Mouse (Mus musculus) heart, postnatal 0 days (tissue): ENCODE results near the gene Uckl1. TPM values are rescaled to one million over a fixed set of nuclear protein-coding genes. Genes with fewer than 3 reads are reported as not detected.

Experiments used
- ATAC-seq: fragments of 200-750 bp; cut with Nextera tagmentation; 2 replicates; pipeline ENCODE4 v1.8.0; 2017; ENCODE audit warnings: low read depth, moderate number of reproducible peaks, moderate library complexity; ENCODE audit not compliant: insufficient read depth
- DNase-seq: peaks from one replicate; pipeline ENCODE4 v3.0.0-alpha.2; 2016; ENCODE audit warnings: low spot score
- H3K27ac ChIP-seq: fragments of 300-500 bp; sonication (generic); 2 replicates; pipeline ENCODE4 v1.5.1; 2014; ENCODE audit warnings: low read depth, mild to moderate bottlenecking
- H3K27me3 ChIP-seq: fragments of 300-500 bp; sonication (generic); 2 replicates; pipeline ENCODE4 v1.6.1; 2014; ENCODE audit warnings: low read length, mixed read lengths; ENCODE audit not compliant: control insufficient read depth, insufficient read depth
- H3K36me3 ChIP-seq: fragments of 300-500 bp; sonication (generic); replicated peaks from 2 replicates; pipeline ENCODE4 v1.6.1; 2014; ENCODE audit warnings: low read length, mixed read lengths; ENCODE audit not compliant: control insufficient read depth, insufficient read depth
- H3K4me1 ChIP-seq: fragments of 300-500 bp; sonication (generic); 2 replicates; pipeline ENCODE4 v1.6.1; 2014; ENCODE audit warnings: antibody characterized with exemption; ENCODE audit not compliant: control insufficient read depth, insufficient read depth
- H3K4me2 ChIP-seq: fragments of 300-500 bp; sonication (generic); 2 replicates; pipeline ENCODE4 v1.6.1; 2014; ENCODE audit warnings: low read depth, mild to moderate bottlenecking, low read length, moderate library complexity
- H3K4me3 ChIP-seq: fragments of 300-500 bp; sonication (generic); 2 replicates; pipeline ENCODE4 v1.5.1; 2014; ENCODE audit warnings: low read depth, low read length
- H3K9ac ChIP-seq: fragments of 300-500 bp; sonication (generic); replicated peaks from 2 replicates; pipeline ENCODE4 v1.6.1; 2014; ENCODE audit warnings: low read depth, low read length, mixed read lengths
- H3K9me3 ChIP-seq: fragments of 300-500 bp; sonication (generic); replicated peaks from 2 replicates; pipeline ENCODE4 v1.6.1; 2016; ENCODE audit warnings: low read length; ENCODE audit not compliant: control insufficient read depth
- CTCF ChIP-seq: IDR thresholded peaks from 2 replicates; pipeline ENCODE4 v1.5.1; 2016; ENCODE audit warnings: antibody characterized with exemption, control low read depth, low read depth
- EP300 ChIP-seq: IDR thresholded peaks from 2 replicates; pipeline ENCODE4 v1.6.1; 2016; ENCODE audit warnings: antibody characterized with exemption, low read depth
- WGBS: fragments of 180-500 bp; shearing (Covaris S2); extraction: QIAGEN DNeasy Blood & Tissue Kit; methylation state at CpG from one replicate; pipeline ENCODE4 v1.1.7; 2014; 5-methylcytosine and 5-hydroxymethylcytosine counted together
- polyA plus RNA-seq: library from polyadenylated mRNA; unstranded; fragments of >200 nt; fragmentation: Nextera tagmentation; extraction: Ambion mirVana; gene quantifications from 2 replicates; pipeline ENCODE4 v1.2.1, GENCODE M21; 2015
- total RNA-seq: library from RNA; depleted of rRNA; stranded (reverse); fragments of >200 nt; gene quantifications from 2 replicates; pipeline ENCODE4 v1.2.3, GENCODE M21; 2014; ENCODE audit warnings: low replicate concordance

The Uckl1 gene
- total and polyA plus RNA-seq, 2 experiments from 2014 or later: 59.3 to 156 TPM

- Histone ChIP-seq H3K4me3 (no peak overlapping the region), H3K27me3 (no peaks in the 10 kb centered on the region), H3K36me3 (peaks cover 60% of the 10 kb centered on the region), H3K4me2 (no peak overlapping the region), H3K9ac (no peak overlapping the region), H3K4me1 (peaks cover 11% of the 10 kb centered on the region), H3K9me3 (no peaks in the 10 kb centered on the region), H3K27ac (no peak overlapping the region)
- DNase-seq: no peak
- TF ChIP-seq EP300: no peak
- no peak for TF ChIP-seq CTCF
- 78% methylated on average over 6 of the region's 6 CpGs for WGBS
- ATAC-seq: no peak
Observed at GRCm38 (mm10) chr2:181587796-181588195, 3.1 kb upstream of the Uckl1 start.

GRCm38 (mm10) chr2:181586124-181586523, 1.4 kb upstream of the Uckl1 start:
- Histone ChIP-seq H3K9me3 (no peaks in the 10 kb centered on the region), H3K36me3 (peaks cover 60% of the 10 kb centered on the region), H3K9ac (no peak overlapping the region), H3K4me1 (0 out of 2 replicates have a peak, but pooled peaks cover 1% of the 10 kb centered on the region), H3K4me3 (no peak overlapping the region), H3K27me3 (no peaks in the 10 kb centered on the region), H3K4me2 (no peak overlapping the region), H3K27ac (no peak overlapping the region)
- TF ChIP-seq CTCF (no peak), EP300 (no peak)
- ATAC-seq: no peak
- 91% methylated on average over 3 of the region's 3 CpGs for WGBS
- DNase-seq: no peak

DNA sequence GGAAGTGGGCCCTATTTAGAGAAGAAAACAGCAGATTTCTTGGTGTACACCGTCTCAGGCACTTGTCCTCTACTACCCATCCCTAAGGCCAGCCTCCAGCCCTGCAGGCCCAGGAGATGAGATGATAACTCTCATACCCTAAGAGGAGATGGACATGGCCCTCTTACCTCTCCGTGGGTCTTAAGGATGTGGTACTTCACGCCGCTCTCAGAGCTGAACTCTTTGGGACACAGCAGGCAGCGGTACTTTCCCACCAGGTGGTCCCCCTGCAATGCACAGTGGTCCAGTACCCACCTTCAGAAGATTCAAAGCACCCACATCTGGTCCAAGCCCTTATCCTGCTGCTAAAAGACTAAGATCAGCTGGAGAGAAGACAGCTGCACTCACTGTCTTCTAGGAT, 814 bp upstream of the Uckl1 start:
- H3K36me3 ChIP-seq: peaks cover 60% of the 10 kb centered on the region

DNA sequence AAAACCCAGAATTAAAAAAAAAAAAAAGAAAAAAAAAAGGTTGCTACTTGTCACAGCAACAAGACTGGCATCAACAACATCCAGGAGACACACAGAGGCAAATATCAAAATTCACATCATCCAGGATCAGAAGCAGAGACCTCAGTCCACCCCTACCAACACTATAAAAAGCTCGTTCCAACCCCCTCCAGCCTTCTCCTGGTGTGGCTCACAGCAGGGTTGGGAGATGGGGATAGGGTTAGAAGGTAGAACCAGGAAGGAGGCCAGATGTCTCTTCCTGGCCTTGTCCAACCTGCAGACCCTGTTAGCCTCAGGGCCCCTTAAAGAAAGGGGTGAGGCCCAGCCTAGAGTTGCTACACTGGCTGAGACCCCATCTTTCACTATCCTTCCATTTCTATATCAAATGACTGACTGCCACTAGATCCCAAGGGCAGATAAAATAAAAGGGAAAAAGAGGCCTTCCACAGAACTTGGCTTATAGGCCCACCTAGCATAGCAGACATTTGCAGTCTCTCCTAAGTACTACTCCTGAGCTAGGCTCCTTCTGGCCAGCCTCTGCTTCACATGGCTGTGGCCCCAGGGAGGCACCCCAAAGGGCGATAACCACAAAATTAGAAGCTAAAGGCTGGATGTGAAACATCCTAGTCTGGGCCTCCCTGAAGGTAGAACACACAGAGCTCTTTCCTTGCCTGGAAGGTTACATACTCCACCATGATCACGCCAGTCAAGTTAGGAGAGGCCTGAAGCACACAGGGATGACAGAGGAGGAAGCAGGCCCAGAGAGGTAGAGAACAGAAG, 1.0 kb downstream of the Uckl1 start:
- WGBS: 90% methylated on average over 3 of the region's 3 CpGs
- no peak for ATAC-seq
- Histone ChIP-seq H3K9me3 (no peaks in the 10 kb centered on the region), H3K9ac (no peak overlapping the region), H3K4me1 (peaks cover 21% of the 10 kb centered on the region), H3K4me3 (no peak overlapping the region), H3K4me2 (no peak overlapping the region), H3K36me3 (peaks cover 45% of the 10 kb centered on the region), H3K27ac (no peak overlapping the region), H3K27me3 (no peaks in the 10 kb centered on the region)
- TF ChIP-seq EP300: no peak
- TF ChIP-seq CTCF: no peak
- no peak for DNase-seq

More for the DNA sequence above, 814 bp upstream of the Uckl1 start:
- WGBS: 86% methylated on average over 5 of the region's 5 CpGs
- no peak overlapping the region for H3K27ac ChIP-seq
- no peak for ATAC-seq
- no peak overlapping the region for H3K4me2 ChIP-seq
- H3K4me1 ChIP-seq: peaks cover 4% of the 10 kb centered on the region; the same call in 1 of the 2 replicates
- no peaks in the 10 kb centered on the region for H3K9me3 ChIP-seq
- no peak overlapping the region for H3K9ac ChIP-seq
- DNase-seq: no peak
- H3K4me3 ChIP-seq: no peak overlapping the region
- no peaks in the 10 kb centered on the region for H3K27me3 ChIP-seq
- TF ChIP-seq EP300 (no peak), CTCF (no peak)

- Histone ChIP-seq H3K27me3 (no peaks in the 10 kb centered on the region), H3K9me3 (no peaks in the 10 kb centered on the region), H3K27ac (no peak overlapping the region), H3K4me1 (peaks cover 28% of the 10 kb centered on the region), H3K9ac (no peak overlapping the region), H3K4me3 (no peak overlapping the region), H3K4me2 (no peak overlapping the region), H3K36me3 (peaks cover 38% of the 10 kb centered on the region)
- TF ChIP-seq EP300: no peak
- no peak for TF ChIP-seq CTCF
- no peak for ATAC-seq
- DNase-seq: no peak
- WGBS: 91% methylated on average over 1 of the region's 1 CpGs
Observed at GRCm38 (mm10) chr2:181582939-181583338, 1.8 kb downstream of the Uckl1 start.

DNA sequence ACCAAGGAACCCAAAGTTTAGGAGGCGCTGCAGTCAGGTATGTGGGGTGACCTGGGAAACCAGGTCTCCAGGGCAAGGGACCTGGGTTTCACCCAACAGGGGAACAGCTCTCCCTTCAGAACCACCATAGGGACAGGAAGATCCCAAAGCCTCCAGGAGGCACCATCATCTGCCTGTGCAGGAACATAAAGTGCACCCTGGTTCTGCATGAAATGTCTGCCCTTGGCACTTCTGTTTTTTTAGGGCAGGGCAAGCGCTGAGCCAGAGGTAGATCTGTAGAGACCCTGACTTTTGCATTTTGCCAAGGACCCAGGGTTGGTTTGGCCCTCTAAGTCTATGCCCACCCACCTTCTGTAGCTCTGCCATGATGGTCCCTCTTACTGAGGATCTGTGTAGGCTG, 2.3 kb downstream of the Uckl1 start:
- no peak for TF ChIP-seq CTCF
- TF ChIP-seq EP300: no peak
- Histone ChIP-seq H3K4me1 (peaks cover 33% of the 10 kb centered on the region), H3K4me2 (peak overlapping the region; percentile 93; the same call in 1 of the 2 replicates), H3K4me3 (no peak overlapping the region), H3K27ac (peak overlapping the region; percentile 92; the same call in 1 of the 2 replicates), H3K9me3 (no peaks in the 10 kb centered on the region), H3K36me3 (peaks cover 34% of the 10 kb centered on the region), H3K27me3 (no peaks in the 10 kb centered on the region), H3K9ac (no peak overlapping the region)
- ATAC-seq (no peak), DNase-seq (no peak)
- WGBS: 90% methylated on average over 2 of the region's 2 CpGs
